Mouse (Mus musculus) C2C12 (cell line): ENCODE measurements at regions not wholly inside any gene's neighbourhood (a gene's known extent, or its start where the extent isn't known, plus 50 kb on each side); places are given as distances from the start of the nearest gene placed in this dataset.

Source experiments
- H3K27me3 ChIP-seq: one replicate; pipeline ENCODE4 v1.6.1; 2011; ENCODE audit not compliant: control insufficient read depth, insufficient read depth, insufficient read length
- H3K36me3 ChIP-seq: one replicate; pipeline ENCODE4 v1.6.1; 2011; ENCODE audit not compliant: control insufficient read depth, insufficient read depth
- H3K4me3 ChIP-seq: one replicate; pipeline ENCODE4 v1.5.1; 2011; ENCODE audit warnings: mild to moderate bottlenecking, control low read depth; ENCODE audit not compliant: poor library complexity, insufficient read depth, severe bottlenecking
- H3K79me2 ChIP-seq: one replicate; pipeline ENCODE4 v1.6.1; 2011; ENCODE audit not compliant: control insufficient read depth, insufficient read depth
- H3K79me3 ChIP-seq: one replicate; pipeline ENCODE4 v1.6.1; 2011; ENCODE audit warnings: low read depth, control low read depth
- H3ac ChIP-seq: one replicate; pipeline ENCODE3; 2011; ENCODE audit warnings: low read depth; ENCODE audit not compliant: control insufficient read depth, insufficient read length
- CEBPB ChIP-seq: IDR thresholded peaks from one replicate; pipeline ENCODE4 v1.6.1; 2011; ENCODE audit warnings: low read depth, mild to moderate bottlenecking, control low read depth, moderate library complexity
- CTCF ChIP-seq: IDR thresholded peaks from one replicate; pipeline ENCODE4 v1.5.1; 2011; ENCODE audit not compliant: control insufficient read depth, insufficient read depth, insufficient read length
- FOSL1 ChIP-seq: IDR thresholded peaks from one replicate; pipeline ENCODE4 v1.8.0; 2011; ENCODE audit warnings: mild to moderate bottlenecking, low read length; ENCODE audit not compliant: poor library complexity, insufficient read depth, severe bottlenecking
- MAX ChIP-seq: IDR thresholded peaks from one replicate; pipeline ENCODE4 v1.6.1; 2011; ENCODE audit warnings: mild to moderate bottlenecking, control low read depth
- MYOD1 ChIP-seq: IDR thresholded peaks from one replicate; pipeline ENCODE4 v1.6.1; 2011; ENCODE audit warnings: low read depth; ENCODE audit not compliant: control insufficient read depth, insufficient read length
- MYOG ChIP-seq: IDR thresholded peaks from one replicate; pipeline ENCODE4 v1.6.1; 2011; ENCODE audit not compliant: control insufficient read depth, insufficient read length; ENCODE audit errors: extremely low read depth
- USF1 ChIP-seq: IDR thresholded peaks from one replicate; pipeline ENCODE4 v1.6.1; 2011; ENCODE audit warnings: low read depth, mild to moderate bottlenecking, control low read depth, moderate library complexity

DNA sequence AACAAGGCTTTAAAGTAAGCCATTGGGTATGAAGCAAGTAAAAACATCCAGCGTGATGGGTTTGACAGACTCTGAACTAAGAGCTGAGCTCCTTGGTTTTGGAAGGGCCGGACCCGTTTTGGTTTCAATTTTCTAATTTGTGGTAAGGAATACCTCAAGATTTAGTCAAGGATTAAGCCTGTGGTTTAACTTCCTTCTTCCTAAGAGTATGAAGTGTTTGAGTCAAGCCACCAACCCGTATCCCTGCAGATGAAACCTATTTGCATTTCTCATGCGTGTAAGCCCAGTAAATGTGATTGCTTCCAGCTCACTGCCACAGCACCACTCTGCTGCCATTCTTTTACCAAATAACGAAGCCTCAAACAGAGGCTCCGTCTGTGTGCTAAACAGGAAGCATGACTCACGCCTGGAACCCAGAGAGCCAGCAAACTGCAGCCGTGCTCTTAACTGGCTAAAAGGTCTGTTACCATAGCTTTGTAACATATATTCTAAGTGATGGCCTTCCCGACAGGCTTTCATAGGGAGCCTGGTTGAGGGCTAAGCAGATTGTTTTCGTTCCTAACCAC lies 149.7 kb downstream of the Etv1 start:
- H3K4me3 ChIP-seq: peak overlapping the region; percentile 12
- TF ChIP-seq CTCF: no peak
- TF ChIP-seq MYOD1: peak; percentile 5
- H3K27me3 ChIP-seq: no peaks in the 10 kb centered on the region

GRCm38 (mm10) chr12:38929644-38930043 lies 150.5 kb downstream of the Etv1 start:
- no peak for TF ChIP-seq CEBPB
- TF ChIP-seq MYOG: no peak
- H3ac ChIP-seq: no peak overlapping the region
- H3K79me3 ChIP-seq: no peaks in the 10 kb centered on the region
- H3K4me3 ChIP-seq: peak overlapping the region; percentile 12
- H3K27me3 ChIP-seq: no peaks in the 10 kb centered on the region
- H3K36me3 ChIP-seq: no peaks in the 10 kb centered on the region
- no peaks in the 10 kb centered on the region for H3K79me2 ChIP-seq

More for the DNA sequence above, 149.7 kb downstream of the Etv1 start:
- Histone ChIP-seq H3K36me3 (no peaks in the 10 kb centered on the region), H3K79me3 (no peaks in the 10 kb centered on the region), H3ac (no peak overlapping the region), H3K79me2 (no peaks in the 10 kb centered on the region)

- H3K27me3 ChIP-seq: no peaks in the 10 kb centered on the region
- H3K36me3 ChIP-seq: no peaks in the 10 kb centered on the region
- no peak for TF ChIP-seq MAX
- TF ChIP-seq FOSL1: no peak
- TF ChIP-seq CEBPB: no peak
- no peak for TF ChIP-seq MYOG
- no peak for TF ChIP-seq MYOD1
- TF ChIP-seq CTCF: no peak
- TF ChIP-seq USF1: no peak
- H3K79me2 ChIP-seq: no peaks in the 10 kb centered on the region
- H3ac ChIP-seq: no peak overlapping the region
- H3K4me3 ChIP-seq: no peak overlapping the region
- H3K79me3 ChIP-seq: no peaks in the 10 kb centered on the region
These were observed 152.6 kb downstream of the Etv1 start for GRCm38 (mm10) chr12:38931769-38932168.

GRCm38 (mm10) chr12:38959605-38960004 lies 180.4 kb downstream of the Etv1 start:
- H3K79me3 ChIP-seq: no peaks in the 10 kb centered on the region
- TF ChIP-seq CEBPB (no peak), MYOD1 (no peak), MAX (no peak), MYOG (no peak), USF1 (no peak), CTCF (no peak), FOSL1 (no peak)
- no peaks in the 10 kb centered on the region for H3K36me3 ChIP-seq
- no peaks in the 10 kb centered on the region for H3K27me3 ChIP-seq
- no peaks in the 10 kb centered on the region for H3K79me2 ChIP-seq
- H3K4me3 ChIP-seq: no peak overlapping the region
- H3ac ChIP-seq: no peak overlapping the region

GRCm38 (mm10) chr12:38962302-38962701 lies 183.1 kb downstream of the Etv1 start:
- Histone ChIP-seq H3K79me2 (no peaks in the 10 kb centered on the region), H3K79me3 (no peaks in the 10 kb centered on the region), H3K27me3 (no peaks in the 10 kb centered on the region), H3K4me3 (no peak overlapping the region), H3K36me3 (no peaks in the 10 kb centered on the region), H3ac (no peak overlapping the region)
- TF ChIP-seq FOSL1 (no peak), CTCF (no peak), MYOD1 (no peak), MYOG (no peak), MAX (no peak), CEBPB (no peak), USF1 (no peak)

DNA sequence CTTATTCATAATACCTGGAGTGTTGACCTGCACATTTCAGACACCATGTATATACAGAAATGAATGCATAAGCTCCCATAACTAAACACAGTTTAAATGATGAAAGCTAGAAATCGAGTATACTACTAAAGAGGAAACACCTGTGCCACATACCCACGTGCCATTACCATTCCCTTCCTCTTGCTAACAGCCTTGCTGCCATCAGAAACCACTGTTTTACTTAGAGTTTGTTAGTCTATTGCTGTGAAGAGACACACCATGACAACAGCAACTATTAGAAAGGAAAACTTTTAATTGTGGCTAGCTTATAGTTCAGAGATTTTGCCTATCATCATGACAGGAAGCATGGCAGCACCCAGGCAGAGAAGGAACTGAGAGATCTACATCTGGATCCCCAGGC lies 191.2 kb downstream of the Etv1 start:
- no peaks in the 10 kb centered on the region for H3K27me3 ChIP-seq
- no peaks in the 10 kb centered on the region for H3K79me3 ChIP-seq
- no peaks in the 10 kb centered on the region for H3K79me2 ChIP-seq
- H3ac ChIP-seq: no peak overlapping the region
- no peak for TF ChIP-seq USF1
- no peak for TF ChIP-seq MAX
- TF ChIP-seq FOSL1: no peak
- H3K4me3 ChIP-seq: no peak overlapping the region
- no peaks in the 10 kb centered on the region for H3K36me3 ChIP-seq

DNA sequence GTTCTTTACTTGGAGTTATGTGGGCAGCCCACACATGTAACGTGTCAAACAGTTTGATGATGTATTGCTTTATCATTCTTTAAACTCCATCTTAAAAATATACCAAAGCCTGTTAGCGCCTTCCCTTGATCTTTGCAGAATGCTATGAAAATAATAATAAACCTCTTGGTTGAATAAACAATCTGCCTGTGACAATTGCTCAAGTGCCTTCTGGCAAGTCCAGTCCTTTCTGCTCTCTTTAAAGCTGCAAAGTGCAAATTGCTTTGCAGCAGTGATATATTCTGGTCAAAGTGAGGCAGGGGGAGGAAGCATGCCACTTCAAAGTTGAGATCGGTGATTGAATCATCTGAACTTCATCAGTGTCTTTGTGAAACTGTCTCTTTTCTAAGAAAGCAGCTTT lies 193.0 kb downstream of the Etv1 start:
- no peaks in the 10 kb centered on the region for H3K79me2 ChIP-seq
- no peaks in the 10 kb centered on the region for H3K27me3 ChIP-seq
- H3K79me3 ChIP-seq: no peaks in the 10 kb centered on the region
- H3K36me3 ChIP-seq: no peaks in the 10 kb centered on the region
- no peak overlapping the region for H3ac ChIP-seq
- H3K4me3 ChIP-seq: no peak overlapping the region
- no peak for TF ChIP-seq FOSL1
- TF ChIP-seq CTCF: no peak
- no peak for TF ChIP-seq CEBPB
- no peak for TF ChIP-seq MAX
- TF ChIP-seq MYOD1: no peak
- no peak for TF ChIP-seq MYOG
- TF ChIP-seq USF1: no peak
